Mouse (Mus musculus): ENCODE measurements around the gene Arid2.
"Not testable (repeated sequence)": the region's sequence is repeated elsewhere in the genome, so short reads cannot be mapped to it uniquely, and the experiment has no call there.

Arid2 gene

DNA sequence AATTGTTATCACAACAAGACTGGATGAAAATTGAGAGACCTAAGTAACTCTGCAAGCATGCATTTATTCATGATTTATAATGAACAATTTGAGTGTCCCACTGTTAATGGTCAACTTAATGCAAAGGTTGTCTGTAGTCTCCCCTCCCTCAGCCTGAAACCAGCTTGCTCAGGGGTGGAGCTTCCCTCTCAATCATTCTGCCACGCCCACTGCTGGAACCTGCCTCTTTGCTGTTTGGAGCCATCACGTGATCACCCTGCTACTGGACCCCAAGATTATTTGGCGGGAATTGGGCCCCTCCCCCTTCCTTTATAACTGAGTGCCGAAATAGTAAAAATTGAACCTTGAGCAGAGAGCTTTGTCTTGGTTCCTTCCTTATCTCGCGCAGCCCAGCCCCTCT is 154.2 kb downstream of the Arid2 start:
- not testable (repeated sequence) for DNase-seq

DNA sequence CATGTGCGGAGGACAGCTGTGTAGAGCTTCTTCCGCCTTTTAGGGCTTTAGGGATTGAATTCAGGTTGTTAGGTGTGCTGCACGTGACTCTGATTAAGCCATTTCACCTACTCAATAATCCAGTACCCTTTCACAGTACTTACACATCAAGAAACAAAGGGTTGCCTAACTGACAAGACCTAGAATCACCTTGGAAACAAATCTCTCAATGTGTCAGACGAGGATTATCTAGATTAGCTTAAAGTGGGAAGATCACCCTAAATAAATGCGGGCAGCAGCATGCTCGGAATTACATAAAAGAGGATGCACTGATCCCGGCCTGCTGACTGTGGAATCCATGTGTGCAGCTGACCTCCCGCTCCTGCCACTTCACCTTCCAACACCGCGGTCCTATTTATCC is 159.5 kb downstream of the Arid2 start:
- no peak for DNase-seq

DNA sequence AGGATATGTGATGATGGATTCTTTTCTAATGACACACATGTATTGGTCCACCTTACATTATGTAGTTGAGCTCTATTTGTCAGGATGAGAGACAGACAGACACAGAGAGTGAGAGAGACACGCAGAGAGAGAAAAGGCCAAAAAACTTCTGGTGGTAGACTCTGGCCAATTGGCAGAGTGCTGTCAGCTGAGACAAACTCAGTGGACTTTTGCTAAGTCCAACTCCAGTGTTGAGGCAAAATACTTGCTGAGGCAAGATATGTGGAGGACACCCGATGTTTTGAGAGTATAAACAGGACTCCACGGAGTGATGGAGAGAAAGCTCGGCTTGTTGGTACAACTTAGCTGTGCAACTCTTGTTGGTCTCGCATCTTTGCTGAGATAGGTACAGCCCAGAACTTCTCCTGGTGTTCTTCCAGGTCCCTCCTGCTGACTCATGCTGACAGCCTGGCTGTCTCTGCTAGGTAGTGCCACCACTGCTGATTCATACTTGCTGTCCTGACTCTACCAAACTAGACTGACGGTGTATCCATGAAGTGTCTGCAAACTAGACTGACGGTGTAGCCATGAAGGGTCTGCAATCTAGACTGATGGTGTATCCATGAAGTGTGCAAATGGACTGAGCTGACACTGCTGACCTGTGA is 161.5 kb downstream of the Arid2 start:
- DNase-seq = no peak

DNA sequence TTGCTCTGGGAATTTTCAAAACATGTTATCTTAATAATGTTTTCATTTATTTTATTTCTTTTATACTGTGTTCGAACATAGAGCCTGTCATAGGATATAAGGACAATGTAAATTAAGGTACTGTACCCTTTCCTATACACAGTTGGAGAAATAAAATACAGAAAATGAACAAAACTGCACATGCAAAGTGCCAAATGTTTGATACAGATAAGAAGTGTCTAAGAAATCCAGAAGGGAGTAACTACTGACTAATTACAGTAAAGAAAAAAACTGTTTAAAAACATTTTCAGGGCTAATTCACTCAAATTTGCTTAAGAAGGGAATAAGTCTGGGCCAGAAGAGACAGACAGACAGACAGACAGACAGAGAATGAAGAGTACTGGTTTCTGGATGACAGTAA is 166.0 kb downstream of the Arid2 start:
- DNase-seq = no peak

Measured in kidney, postnatal 10 days (tissue).